Mouse (Mus musculus) CD4-positive, CD25-positive, alpha-beta regulatory T cell, adult 4 months (primary cell): ENCODE results near the gene Slc27a3. TPM values are rescaled to one million over a fixed set of nuclear protein-coding genes. Genes with fewer than 3 reads are reported as not detected.
A peak's percentile ranks its signal among the peaks of the same experiment; 100 is the strongest.

Experiments used
- ATAC-seq: one replicate; pipeline ENCODE4 v1.8.0; 2017
- polyA plus RNA-seq, 2 experiments: library from polyadenylated mRNA; unstranded; fragments of 100-300 nt; shearing (Covaris generic); gene quantifications; one replicate each; pipeline ENCODE4 v1.2.1; 2017

The Slc27a3 gene
- polyA plus RNA-seq, 2 experiments from 2014 or later: 0.19 TPM; not detected in 1

DNA sequence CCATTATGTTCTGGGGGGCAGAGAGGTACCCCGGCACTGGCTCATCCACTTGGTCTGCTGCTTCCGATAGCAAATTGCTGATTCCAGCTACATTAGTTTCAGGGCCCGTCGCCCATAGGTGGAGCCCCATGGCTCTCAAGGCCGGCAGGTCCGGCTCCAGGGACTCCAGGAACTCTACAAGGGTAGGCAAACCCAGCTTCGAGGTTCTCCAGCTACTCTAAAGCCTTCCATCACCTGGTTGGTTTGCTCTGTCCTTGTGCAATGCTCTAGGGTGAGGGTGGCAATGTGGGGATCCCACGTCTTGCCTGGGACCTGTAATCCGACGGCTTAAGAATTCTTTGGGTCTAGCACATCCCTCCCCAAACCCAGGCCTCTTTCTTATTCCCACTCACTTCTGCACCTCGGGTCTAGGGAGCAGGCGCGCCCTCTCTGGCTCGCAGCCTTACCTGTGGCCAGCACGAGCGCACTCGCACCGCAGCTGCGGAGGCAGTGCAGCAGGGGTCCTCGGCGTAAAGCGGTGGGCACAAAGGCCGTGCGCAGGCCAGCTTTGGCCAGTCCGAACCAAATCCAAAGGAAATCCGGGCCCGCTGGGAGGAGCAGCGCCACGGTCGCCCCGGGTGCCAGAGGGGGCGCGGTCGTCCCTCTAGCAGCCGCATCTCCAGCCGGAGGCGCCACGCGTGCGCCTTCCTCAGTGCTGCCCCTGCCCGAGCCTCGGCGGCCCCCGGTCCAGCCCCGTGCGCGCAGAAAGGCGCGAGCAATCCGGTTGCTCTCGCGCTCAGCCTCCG is 820 bp downstream of the Slc27a3 start:
- no peak for ATAC-seq

DNA sequence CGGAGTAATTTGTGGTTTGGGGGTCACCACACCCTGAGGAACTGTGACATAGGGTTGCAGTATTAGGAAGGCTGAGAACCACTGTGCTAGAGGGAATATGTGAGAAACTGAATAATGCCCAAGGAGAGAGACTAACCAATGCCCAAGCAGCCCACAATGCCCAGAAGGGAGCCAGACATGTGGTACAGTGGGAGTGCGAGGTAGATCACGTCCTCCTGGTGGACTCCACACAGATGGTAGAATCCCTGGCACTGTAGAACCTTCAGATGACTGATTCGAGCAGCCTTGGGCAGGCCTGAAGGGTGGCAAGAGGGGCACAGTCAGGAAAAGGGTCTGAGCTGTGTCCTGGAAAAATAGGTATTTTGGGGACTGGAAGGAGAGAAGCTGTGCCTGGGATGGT is 1.5 kb downstream of the Slc27a3 start:
- no peak for ATAC-seq

DNA sequence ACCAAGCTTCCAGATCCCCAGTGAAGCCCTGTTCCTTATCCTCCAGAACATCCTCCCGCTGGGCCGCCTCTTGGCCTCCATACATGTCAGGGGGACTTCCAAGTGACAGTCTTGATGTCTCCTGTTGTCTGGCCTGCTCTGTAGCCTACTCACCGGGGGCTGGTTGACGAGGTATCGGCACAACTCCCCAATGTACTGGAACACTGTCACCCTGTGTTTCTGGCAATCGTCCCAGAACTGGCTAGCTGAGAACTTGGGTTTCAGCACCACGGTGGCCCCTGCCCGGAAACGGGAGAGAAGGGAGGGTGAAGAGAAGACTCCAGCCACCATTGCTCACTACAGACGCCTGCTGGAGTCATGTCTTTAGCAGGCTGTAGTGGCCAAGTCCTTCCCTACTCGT is 2.3 kb downstream of the Slc27a3 start:
- no peak for ATAC-seq

DNA sequence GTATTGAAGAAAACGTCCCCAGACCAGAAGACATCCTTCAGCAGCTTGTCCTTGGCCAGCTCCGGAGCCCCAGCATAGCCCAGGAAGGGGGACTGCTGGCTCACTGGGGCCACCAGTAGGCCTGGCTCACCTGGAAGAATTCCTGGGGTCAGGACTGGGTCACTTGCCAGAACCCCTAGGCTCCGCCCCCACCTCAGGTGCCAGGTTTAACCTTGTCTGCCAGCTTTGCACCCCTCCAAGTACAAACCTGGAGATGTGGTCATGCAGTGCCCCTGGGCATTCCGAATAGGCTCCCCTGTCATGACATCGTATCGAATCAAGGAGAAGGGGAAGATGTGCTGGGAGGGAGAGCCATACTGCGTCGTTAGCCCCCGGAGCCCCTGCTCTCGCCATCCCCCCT is 2.9 kb downstream of the Slc27a3 start:
- ATAC-seq: no peak

DNA sequence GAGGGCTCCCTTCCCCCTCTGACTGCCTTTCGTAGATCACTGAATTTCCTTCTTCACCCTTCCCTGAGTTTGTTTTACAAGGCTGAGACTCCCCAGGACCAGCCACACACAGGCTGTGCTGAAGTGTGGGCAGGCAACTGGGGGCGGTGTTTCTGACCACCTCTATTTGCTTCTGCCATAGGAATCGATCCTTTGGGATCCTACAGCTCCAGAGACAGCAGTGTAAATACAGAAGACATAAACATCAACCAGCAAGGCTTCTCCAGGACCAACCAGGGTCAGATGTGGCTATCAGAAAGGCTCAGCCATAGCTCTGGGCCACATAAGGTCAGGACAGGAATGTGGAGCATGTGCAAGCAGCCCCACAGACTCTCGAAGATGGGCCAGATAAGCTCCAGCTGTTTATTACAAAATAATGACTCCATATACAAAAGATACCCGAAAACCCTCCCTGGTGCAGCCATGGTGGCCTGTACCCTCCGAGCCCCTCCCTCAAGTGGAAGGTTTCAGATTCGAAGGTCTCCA is 4.8 kb downstream of the Slc27a3 start:
- ATAC-seq: no peak

DNA sequence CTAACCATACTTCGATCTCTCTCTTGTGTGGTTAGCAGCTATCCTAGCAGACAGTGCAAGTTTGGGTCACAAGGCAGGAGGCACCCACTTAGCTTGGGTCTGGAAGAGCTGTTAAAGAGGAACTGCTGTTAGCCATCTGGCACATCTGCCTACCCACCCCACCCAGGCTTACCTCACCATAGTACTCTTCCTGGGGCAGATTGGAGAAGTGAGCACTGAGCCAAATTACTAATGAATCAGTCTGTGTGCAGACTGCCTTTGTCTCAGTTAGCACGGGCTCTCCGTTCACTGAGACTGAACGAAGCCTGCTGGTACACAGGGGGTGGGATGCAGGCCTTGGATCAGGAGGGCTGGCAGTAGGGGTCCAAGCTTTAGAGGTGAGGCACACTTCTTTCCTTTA is 6.0 kb downstream of the Slc27a3 start:
- ATAC-seq: no peak

DNA sequence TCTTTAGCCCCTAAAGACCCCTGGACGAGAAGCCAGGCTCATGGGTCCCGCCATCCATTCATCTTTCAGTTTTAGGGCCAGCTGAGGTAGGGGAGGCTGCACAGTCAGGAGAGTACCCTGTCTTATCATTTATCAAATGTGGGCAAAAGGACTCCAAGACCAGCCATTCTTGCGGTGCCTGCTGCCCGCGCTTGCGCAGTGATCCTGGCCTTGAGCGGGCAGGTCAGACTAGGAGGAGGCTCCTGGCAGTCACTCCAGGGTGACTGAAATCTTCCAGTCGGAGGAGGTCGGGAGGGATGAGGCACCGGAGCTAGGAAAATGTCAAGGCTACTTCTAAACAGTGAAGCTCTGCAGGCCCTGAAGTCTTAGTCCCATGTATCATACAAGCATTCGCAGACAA is 8.0 kb downstream of the Slc27a3 start:
- ATAC-seq: no peak

DNA sequence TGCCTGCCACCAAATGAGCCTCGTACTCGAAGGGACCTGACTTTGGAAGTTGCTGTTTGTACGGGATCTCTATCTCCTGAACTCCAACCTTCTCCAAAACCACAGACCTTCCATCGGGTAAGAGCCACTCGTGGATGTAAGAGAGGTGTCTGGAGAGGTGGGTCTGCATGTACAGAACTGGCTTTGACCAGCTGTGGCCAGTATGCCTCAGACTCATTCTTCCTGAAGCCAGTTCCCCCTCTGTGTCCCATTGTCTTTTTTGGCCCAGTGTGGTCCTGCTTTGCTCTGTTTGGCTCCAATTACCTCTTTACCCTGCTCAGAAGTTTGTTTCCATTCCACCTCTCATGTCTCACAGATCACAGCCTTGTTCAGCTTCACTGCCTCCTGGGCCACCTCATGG is 11.2 kb downstream of the Slc27a3 start:
- no peak for ATAC-seq

DNA sequence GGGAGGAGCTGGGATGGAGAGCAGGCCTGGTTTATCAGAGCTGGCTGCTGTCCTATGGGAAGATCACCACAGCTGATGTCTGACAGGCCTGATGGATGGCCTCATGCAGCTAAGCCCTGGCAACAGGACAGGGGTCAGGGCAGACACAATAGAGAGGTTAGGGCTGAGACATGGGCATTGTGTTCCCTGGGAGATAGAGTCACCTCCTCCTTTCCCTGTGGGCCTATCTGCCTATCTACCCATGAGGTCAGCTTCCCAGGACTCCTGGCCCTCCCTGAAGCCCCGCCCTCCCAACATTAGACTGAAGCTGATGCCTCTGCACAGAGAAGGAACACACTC is 13.5 kb downstream of the Slc27a3 start:
- ATAC-seq: no peak

DNA sequence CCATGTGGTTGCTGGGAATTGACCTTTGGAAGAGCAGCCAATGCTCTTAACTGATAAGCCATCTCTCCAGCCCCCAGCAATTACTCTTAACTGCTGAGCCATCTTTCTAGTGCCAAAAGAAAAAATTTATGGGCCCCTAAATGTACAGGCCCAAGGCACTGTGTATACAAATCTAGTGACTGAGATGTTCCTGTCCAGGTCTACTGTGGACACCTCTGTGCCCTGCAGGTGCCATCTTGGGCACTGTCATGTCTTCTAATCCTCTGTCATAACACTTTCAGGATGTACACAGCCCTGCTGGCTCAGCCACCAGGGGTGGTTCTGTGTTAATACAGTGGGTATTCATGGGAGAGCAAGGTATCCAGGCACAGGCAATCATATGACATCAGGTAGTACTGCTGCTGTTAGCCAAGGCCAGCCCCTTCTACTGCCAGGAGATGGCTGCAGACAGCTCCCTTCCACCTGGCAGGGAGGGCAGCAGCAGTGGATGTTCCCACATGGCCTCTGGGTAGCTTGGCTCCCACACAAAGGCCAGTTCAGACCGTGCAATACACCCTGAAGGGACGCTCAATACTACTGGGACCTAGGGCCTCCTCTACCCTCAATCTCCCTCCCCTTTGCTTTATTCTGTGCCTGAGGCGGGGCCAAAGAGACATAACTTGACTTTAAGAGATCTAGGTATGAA is 14.0 kb downstream of the Slc27a3 start:
- ATAC-seq: no peak

DNA sequence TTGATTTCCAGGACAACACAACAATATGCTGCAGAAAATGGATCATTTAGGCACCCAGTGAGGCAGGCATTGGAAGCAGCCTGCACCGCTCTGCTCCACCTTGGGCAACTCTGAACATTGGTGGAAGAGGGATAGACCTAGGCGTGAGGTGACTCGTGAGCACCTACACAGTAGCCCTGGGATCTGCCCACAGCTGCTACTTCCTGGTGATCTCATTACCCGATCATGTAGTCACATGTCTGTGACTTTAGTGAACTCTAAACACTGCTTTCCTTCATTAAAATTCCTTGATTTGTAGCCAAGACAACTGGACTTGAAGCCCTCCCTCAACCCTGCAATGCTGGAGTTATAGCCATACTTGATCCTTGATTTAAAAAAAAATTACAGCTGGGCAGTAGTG is 15.4 kb downstream of the Slc27a3 start:
- ATAC-seq: no peak

DNA sequence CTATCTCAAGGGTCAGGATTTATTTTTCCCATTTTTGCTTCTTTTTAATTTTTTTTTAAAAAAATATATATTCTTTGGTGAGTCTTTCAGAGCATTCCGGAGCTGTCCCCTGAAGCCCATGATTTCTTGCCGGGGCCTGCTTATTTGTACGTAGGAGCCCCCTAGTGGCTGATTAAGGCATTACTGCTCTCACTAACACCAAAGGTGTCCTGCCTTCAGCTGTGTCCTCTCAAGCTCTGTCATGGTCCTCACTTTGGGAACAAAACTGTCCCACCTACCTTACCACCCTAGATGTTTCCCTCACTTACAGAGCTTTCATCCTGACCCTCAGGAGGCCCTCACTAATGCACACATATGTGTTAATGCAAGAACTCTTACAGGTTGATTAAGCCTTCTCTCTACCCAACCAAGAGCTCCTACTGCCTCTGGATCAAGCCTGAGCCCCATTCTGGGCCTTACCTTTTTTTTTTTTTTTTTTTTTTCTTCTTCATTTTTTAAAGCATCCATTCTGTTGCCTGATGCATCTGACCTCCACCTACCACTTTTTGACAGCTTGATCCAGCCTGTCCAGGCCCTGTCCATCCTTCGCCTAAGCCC is 16.2 kb downstream of the Slc27a3 start:
- peak; percentile 73 for ATAC-seq

DNA sequence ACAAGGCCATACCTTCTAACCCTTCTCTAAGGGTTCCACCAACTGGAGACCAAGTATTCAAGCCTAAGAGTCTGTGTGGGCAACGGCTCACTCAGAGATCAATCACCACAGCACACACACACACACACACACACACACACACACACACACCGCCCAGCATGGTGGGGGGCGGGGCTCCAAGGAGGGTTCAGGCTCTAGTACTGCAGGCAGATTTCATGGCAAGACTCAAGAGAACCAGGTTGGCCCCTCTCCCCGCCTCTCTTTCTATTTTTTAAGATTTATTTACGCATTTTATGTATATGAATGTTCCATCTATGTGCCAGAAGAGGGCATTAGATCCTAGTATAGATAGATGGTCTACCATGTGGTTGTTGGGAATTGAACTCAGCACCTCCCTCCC is 16.9 kb downstream of the Slc27a3 start:
- no peak for ATAC-seq

DNA sequence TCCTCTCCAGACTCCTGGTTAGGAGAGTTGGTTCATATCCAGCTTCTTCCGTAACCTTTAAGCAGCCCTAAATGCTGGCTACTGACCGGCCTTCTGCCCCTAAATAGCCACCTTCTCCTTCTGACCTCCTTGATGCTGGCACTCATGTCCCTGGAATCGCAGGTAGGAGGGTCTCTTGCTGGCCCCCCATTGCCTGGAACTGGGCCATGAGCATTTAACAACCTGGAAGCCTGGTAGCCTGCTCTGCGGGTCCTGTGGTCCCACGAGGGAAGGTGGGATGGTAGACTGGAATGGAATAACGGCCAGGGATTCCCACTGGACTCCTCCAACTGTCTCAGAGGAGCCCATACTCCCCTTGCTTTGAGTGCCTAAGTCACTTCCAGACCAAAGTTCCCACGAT is 17.9 kb downstream of the Slc27a3 start:
- no peak for ATAC-seq

DNA sequence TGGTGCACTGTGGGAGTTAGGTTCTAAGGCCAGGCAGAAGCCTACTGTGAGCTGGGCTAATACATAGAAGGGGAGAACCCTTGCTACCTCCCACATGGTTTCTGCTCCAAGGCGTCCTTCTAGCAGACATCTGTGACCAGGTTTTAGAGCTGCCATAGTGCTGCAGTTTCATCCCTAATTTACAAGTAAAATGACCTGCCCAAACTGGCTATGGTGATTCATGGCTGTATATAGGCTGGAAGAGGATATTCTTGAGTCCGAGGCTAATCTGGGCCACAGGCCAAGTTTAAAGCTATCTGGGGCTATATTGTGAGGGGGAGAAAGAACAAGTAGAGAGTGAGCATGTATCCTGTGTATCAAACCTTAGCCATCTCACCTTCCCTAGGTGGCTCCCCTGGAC is 20.7 kb downstream of the Slc27a3 start:
- no peak for ATAC-seq

DNA sequence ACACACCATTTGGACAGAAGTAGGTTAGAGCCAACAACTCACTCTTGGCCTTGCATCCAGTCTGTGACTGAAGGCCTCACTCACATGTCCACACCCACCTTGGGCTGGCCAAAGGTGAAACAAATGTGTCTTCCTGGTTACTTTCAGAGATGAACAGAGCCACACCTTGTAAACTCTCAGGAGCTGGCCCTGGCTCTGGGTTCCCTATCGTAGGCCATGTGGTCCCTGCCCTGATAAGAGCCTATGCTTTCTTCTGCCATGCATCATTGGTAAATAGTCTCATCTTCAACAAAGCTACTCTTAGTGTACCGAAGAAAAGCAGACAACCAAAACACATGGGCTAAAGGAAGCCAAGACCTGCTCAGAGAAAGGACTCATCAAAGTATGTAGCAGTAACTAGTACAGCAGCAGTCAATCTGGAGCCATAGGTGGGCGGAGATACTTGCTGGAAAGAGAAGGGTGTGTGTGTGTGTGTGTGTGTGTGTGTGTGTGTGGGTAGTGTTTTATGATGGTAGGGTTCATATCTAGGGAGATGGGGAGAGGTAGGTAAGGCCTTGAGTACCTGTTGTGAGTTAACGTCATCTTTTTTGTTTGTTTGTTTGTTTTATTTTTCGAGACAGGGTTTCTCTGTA is 22.6 kb downstream of the Slc27a3 start:
- ATAC-seq: no peak

DNA sequence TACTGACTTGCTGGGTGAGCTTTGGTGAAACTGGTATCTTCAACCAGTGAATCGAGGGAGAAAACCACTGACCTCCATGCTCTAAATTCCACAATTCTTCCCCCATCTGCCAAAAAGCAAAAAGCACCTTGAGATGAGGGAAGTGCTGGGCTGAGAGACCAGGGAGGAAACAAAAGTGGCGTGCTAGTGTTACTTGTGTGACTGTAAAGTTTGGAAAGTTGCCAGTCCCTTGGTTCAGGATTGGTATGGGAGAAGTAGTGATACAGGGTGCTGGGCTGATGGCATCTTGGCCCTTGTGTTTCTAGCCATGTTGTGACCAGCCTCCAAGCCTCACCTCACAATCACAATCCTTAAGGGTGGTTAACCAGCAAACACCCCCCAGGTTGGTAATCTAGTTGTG is 27.4 kb downstream of the Slc27a3 start:
- ATAC-seq: no peak

DNA sequence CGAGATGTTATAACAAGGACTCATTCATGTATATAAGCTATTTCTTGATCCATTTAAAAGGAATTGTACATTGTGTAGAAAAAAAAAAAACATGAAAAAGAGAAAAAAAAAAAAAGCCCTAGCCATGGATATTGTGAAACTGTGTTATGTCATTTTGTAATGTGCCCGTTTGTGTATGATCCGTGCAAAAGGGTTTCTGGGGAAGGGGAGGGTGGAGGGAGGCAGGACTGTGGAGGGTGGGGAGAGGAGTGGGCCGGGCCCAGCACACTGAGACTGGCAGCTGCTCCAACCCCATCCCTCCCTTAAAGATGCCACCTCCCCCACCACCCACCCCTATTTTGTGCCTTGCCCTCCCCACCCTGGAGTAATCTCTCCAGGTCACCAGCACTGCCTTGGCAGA is 28.3 kb downstream of the Slc27a3 start:
- no peak for ATAC-seq

DNA sequence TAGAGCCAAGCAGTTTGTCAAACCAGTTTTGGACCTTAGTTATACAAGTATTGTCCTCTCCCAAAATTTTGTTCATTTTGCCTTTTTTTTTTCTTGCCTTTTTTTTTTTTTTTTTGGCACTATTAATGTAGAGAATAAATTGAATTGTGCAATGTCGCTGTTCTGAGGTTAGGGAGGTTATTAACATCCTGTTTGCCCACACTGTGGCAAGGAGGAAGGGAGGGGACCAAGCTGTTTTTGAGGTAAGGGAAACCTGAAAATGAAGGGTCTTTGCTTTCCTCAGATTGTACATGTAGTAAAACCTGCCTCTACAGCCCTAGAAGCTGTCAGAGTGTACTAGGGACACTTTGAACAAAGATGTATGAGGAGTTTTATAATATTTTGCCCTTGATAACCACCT is 30.5 kb downstream of the Slc27a3 start:
- ATAC-seq: peak; percentile 54

DNA sequence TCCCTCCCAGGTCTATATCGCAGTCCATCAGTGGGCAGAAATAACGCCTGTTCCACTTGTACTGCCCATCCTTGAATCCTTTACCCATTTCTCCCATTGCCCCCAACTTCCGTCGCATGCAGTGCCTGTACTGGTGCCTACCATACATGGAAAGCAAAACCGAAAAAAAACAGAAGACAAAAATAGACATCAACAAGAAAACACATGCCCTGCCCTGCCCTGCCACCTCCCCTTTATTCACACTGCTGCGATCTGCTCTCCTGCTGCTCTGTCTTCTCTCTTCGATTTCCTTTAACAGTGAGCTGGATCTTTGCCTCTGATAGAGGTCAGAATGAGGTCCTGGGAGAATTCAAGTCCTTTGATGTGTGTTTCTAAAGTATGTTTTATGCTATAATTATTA is 31.8 kb downstream of the Slc27a3 start:
- ATAC-seq: peak; percentile 43

DNA sequence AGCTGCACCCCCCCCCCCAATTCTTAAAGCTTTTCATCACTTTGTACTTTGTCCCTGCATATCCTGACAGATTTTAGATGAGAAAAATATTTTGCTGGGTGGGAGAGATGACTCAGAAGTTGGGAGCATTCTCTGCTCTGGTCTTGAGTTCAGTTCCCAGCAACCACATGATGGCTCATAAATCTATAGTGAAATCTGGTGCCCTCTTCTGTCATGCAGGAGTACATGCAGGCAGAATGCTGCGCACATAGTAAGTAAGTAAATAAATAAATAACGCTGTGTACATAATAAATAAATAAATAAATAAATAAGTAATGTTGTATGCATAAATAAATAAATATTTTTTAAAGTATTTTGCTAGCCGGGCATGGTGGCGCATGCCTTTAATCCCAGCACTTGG is 41.9 kb downstream of the Slc27a3 start:
- ATAC-seq: no peak

DNA sequence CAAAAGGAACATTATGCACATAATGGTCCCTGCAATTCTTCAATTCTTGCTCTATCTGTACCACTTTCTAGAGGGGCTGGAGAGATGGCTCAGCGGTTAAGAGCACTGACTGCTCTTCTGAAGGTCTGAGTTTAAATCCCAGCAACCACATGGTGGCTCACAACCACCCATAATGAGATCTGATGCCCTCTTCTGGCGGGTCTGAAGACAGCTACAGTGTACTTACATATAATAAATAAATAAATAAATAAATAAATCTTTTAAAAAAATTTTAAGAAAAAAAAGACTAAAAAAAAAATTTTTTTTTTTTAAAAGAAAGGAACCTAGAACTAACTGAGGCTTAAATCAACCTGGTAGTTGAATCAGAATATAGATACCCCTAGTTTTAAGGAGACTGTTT is 46.9 kb downstream of the Slc27a3 start:
- ATAC-seq: peak; percentile 11

DNA sequence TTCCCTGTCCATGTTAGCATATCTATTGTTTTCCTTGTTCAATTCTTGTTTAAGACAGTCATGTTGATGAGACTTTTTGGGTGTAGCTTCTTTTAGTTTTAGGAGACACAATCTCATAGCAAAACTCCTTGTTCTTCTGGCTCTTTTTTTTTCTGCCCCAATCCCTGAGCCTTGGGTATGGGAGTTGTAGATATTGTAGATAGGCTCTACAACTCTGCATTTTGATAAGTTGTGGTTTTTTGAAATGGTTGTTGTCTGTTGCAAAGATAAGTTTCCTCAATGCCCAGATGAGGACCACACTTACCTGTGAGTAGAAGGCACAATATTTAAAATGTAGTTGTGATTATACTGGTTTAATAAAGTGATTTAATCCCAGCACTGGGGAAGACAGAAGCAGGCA is 49.6 kb downstream of the Slc27a3 start:
- no peak for ATAC-seq

DNA sequence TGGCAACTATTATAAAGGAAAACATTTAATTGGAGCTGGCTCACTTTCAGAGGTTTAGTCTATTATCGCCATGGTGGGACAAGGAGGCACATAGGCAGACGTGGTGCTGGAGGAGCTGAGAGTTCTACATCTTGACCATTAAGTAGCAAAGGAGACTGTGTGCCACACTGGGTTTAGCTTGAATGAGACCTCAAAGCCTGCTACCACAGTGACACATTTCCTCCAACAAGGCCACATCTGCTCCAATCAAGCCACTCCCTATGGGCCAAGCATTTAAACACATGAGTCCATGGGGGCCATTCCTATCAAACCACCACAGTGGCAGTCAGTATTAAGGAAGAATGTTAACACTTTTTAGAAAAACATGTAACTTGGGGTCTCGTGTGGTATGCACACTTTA is 51.5 kb downstream of the Slc27a3 start:
- no peak for ATAC-seq
